Mouse (Mus musculus): ENCODE measurements at regions not wholly inside any gene's neighbourhood (a gene's known extent, or its start where the extent isn't known, plus 50 kb on each side); places are given as distances from the start of the nearest gene placed in this dataset.

GRCm38 (mm10) chr9:33571990-33572389, 913.7 kb upstream of the Kirrel3 start:
- H3K9ac ChIP-seq (replicated peaks; ENCODE audit: low read depth, low read length) = no peak overlapping the region
- 86% methylated on average over 2 of the region's 2 CpGs for WGBS
- no peaks in the 10 kb centered on the region for H3K36me3 ChIP-seq (ENCODE audit: control insufficient read depth, insufficient read depth, low read length)
- no peaks in the 10 kb centered on the region for H3K9me3 ChIP-seq (ENCODE audit: control insufficient read depth, low read depth, low read length)
- no peaks in the 10 kb centered on the region for H3K4me1 ChIP-seq (ENCODE audit: control insufficient read depth, insufficient read depth, low read length)
- no peak overlapping the region for H3K27ac ChIP-seq (ENCODE audit: low read length)
- no peak overlapping the region for H3K4me2 ChIP-seq (replicated peaks; ENCODE audit: low read depth, low read length)
- no peak overlapping the region for H3K4me3 ChIP-seq (ENCODE audit: low read depth, low read length)
- no peak for ATAC-seq (ENCODE audit: insufficient number of reproducible peaks, insufficient read depth, low FRiP score, low read depth)
- H3K27me3 ChIP-seq (ENCODE audit: control insufficient read depth, insufficient read depth, low read length) = no peaks in the 10 kb centered on the region

GRCm38 (mm10) chr9:33611511-33611910, 874.2 kb upstream of the Kirrel3 start:
- Histone ChIP-seq H3K4me2 (replicated peaks; ENCODE audit: low read depth, low read length) (no peak overlapping the region), H3K27me3 (ENCODE audit: control insufficient read depth, insufficient read depth, low read length) (no peaks in the 10 kb centered on the region), H3K9ac (replicated peaks; ENCODE audit: low read depth, low read length) (no peak overlapping the region), H3K4me1 (ENCODE audit: control insufficient read depth, insufficient read depth, low read length) (no peaks in the 10 kb centered on the region), H3K36me3 (ENCODE audit: control insufficient read depth, insufficient read depth, low read length) (no peaks in the 10 kb centered on the region), H3K27ac (ENCODE audit: low read length) (no peak overlapping the region), H3K4me3 (ENCODE audit: low read depth, low read length) (no peak overlapping the region), H3K9me3 (ENCODE audit: control insufficient read depth, low read depth, low read length) (no peaks in the 10 kb centered on the region)
- 75% methylated on average over 1 of the region's 1 CpGs for WGBS
- no peak for ATAC-seq (ENCODE audit: insufficient number of reproducible peaks, insufficient read depth, low FRiP score, low read depth)

- H3K9me3 ChIP-seq (ENCODE audit: control insufficient read depth, low read depth, low read length) = no peaks in the 10 kb centered on the region
- no peak overlapping the region for H3K4me3 ChIP-seq (ENCODE audit: low read depth, low read length)
- no peak overlapping the region for H3K9ac ChIP-seq (replicated peaks; ENCODE audit: low read depth, low read length)
- H3K36me3 ChIP-seq (ENCODE audit: control insufficient read depth, insufficient read depth, low read length) = no peaks in the 10 kb centered on the region
- H3K27me3 ChIP-seq (ENCODE audit: control insufficient read depth, insufficient read depth, low read length) = no peaks in the 10 kb centered on the region
- no peak for ATAC-seq (ENCODE audit: insufficient number of reproducible peaks, insufficient read depth, low FRiP score, low read depth)
- WGBS = 89% methylated on average over 1 of the region's 1 CpGs
- no peak overlapping the region for H3K27ac ChIP-seq (ENCODE audit: low read length)
- H3K4me2 ChIP-seq (replicated peaks; ENCODE audit: low read depth, low read length) = no peak overlapping the region
- H3K4me1 ChIP-seq (ENCODE audit: control insufficient read depth, insufficient read depth, low read length) = no peaks in the 10 kb centered on the region
Observed at GRCm38 (mm10) chr9:33624378-33624777, 861.3 kb upstream of the Kirrel3 start.

- Histone ChIP-seq H3K36me3 (ENCODE audit: control insufficient read depth, insufficient read depth, low read length) (no peaks in the 10 kb centered on the region), H3K27me3 (ENCODE audit: control insufficient read depth, insufficient read depth, low read length) (no peaks in the 10 kb centered on the region), H3K4me2 (replicated peaks; ENCODE audit: low read depth, low read length) (no peak overlapping the region), H3K27ac (ENCODE audit: low read length) (no peak overlapping the region), H3K9ac (replicated peaks; ENCODE audit: low read depth, low read length) (no peak overlapping the region), H3K4me1 (ENCODE audit: control insufficient read depth, insufficient read depth, low read length) (no peaks in the 10 kb centered on the region), H3K9me3 (ENCODE audit: control insufficient read depth, low read depth, low read length) (no peaks in the 10 kb centered on the region), H3K4me3 (ENCODE audit: low read depth, low read length) (no peak overlapping the region)
- 71% methylated on average over 6 of the region's 6 CpGs for WGBS
- ATAC-seq (ENCODE audit: insufficient number of reproducible peaks, insufficient read depth, low FRiP score, low read depth) = no peak
Observed at GRCm38 (mm10) chr9:33629731-33630473, 855.8 kb upstream of the Kirrel3 start.

- Histone ChIP-seq H3K9me3 (ENCODE audit: control insufficient read depth, low read depth, low read length) (no peaks in the 10 kb centered on the region), H3K4me2 (replicated peaks; ENCODE audit: low read depth, low read length) (no peak overlapping the region), H3K9ac (replicated peaks; ENCODE audit: low read depth, low read length) (no peak overlapping the region), H3K4me3 (ENCODE audit: low read depth, low read length) (no peak overlapping the region), H3K4me1 (ENCODE audit: control insufficient read depth, insufficient read depth, low read length) (no peaks in the 10 kb centered on the region), H3K27me3 (ENCODE audit: control insufficient read depth, insufficient read depth, low read length) (no peaks in the 10 kb centered on the region), H3K36me3 (ENCODE audit: control insufficient read depth, insufficient read depth, low read length) (no peaks in the 10 kb centered on the region), H3K27ac (ENCODE audit: low read length) (no peak overlapping the region)
- ATAC-seq (ENCODE audit: insufficient number of reproducible peaks, insufficient read depth, low FRiP score, low read depth) = no peak
- 87% methylated on average over 5 of the region's 5 CpGs for WGBS
Observed at GRCm38 (mm10) chr9:33662978-33663377, 822.7 kb upstream of the Kirrel3 start.

- H3K27ac ChIP-seq (ENCODE audit: low read length) = no peak overlapping the region
- no peak overlapping the region for H3K4me3 ChIP-seq (ENCODE audit: low read depth, low read length)
- 56% methylated on average over 1 of the region's 1 CpGs for WGBS
- H3K9me3 ChIP-seq (ENCODE audit: control insufficient read depth, low read depth, low read length) = no peaks in the 10 kb centered on the region
- H3K27me3 ChIP-seq (ENCODE audit: control insufficient read depth, insufficient read depth, low read length) = no peaks in the 10 kb centered on the region
- H3K36me3 ChIP-seq (ENCODE audit: control insufficient read depth, insufficient read depth, low read length) = no peaks in the 10 kb centered on the region
- ATAC-seq (ENCODE audit: insufficient number of reproducible peaks, insufficient read depth, low FRiP score, low read depth) = no peak
- H3K4me2 ChIP-seq (replicated peaks; ENCODE audit: low read depth, low read length) = no peak overlapping the region
- no peaks in the 10 kb centered on the region for H3K4me1 ChIP-seq (ENCODE audit: control insufficient read depth, insufficient read depth, low read length)
- H3K9ac ChIP-seq (replicated peaks; ENCODE audit: low read depth, low read length) = no peak overlapping the region
Observed at GRCm38 (mm10) chr9:33681129-33681528, 804.6 kb upstream of the Kirrel3 start.

GRCm38 (mm10) chr9:33691731-33692130, 794.0 kb upstream of the Kirrel3 start:
- H3K27ac ChIP-seq (ENCODE audit: low read length) = no peak overlapping the region
- H3K9ac ChIP-seq (replicated peaks; ENCODE audit: low read depth, low read length) = no peak overlapping the region
- ATAC-seq (ENCODE audit: insufficient number of reproducible peaks, insufficient read depth, low FRiP score, low read depth) = no peak
- H3K4me1 ChIP-seq (ENCODE audit: control insufficient read depth, insufficient read depth, low read length) = no peaks in the 10 kb centered on the region
- no peak overlapping the region for H3K4me3 ChIP-seq (ENCODE audit: low read depth, low read length)
- no peaks in the 10 kb centered on the region for H3K9me3 ChIP-seq (ENCODE audit: control insufficient read depth, low read depth, low read length)
- no peaks in the 10 kb centered on the region for H3K36me3 ChIP-seq (ENCODE audit: control insufficient read depth, insufficient read depth, low read length)
- H3K4me2 ChIP-seq (replicated peaks; ENCODE audit: low read depth, low read length) = no peak overlapping the region
- H3K27me3 ChIP-seq (ENCODE audit: control insufficient read depth, insufficient read depth, low read length) = no peaks in the 10 kb centered on the region
- WGBS = 77% methylated on average over 4 of the region's 4 CpGs

- Histone ChIP-seq H3K27me3 (ENCODE audit: control insufficient read depth, insufficient read depth, low read length) (no peaks in the 10 kb centered on the region), H3K4me2 (replicated peaks; ENCODE audit: low read depth, low read length) (no peak overlapping the region), H3K36me3 (ENCODE audit: control insufficient read depth, insufficient read depth, low read length) (no peaks in the 10 kb centered on the region), H3K4me1 (ENCODE audit: control insufficient read depth, insufficient read depth, low read length) (no peaks in the 10 kb centered on the region), H3K9ac (replicated peaks; ENCODE audit: low read depth, low read length) (no peak overlapping the region), H3K4me3 (ENCODE audit: low read depth, low read length) (no peak overlapping the region), H3K27ac (ENCODE audit: low read length) (no peak overlapping the region), H3K9me3 (ENCODE audit: control insufficient read depth, low read depth, low read length) (no peaks in the 10 kb centered on the region)
- ATAC-seq (ENCODE audit: insufficient number of reproducible peaks, insufficient read depth, low FRiP score, low read depth) = no peak
- WGBS = 86% methylated on average over 2 of the region's 2 CpGs
Observed at GRCm38 (mm10) chr9:33717614-33718013, 768.1 kb upstream of the Kirrel3 start.

GRCm38 (mm10) chr9:33724811-33725210, 760.9 kb upstream of the Kirrel3 start:
- 86% methylated on average over 1 of the region's 1 CpGs for WGBS
- Histone ChIP-seq H3K9ac (replicated peaks; ENCODE audit: low read depth, low read length) (no peak overlapping the region), H3K4me3 (ENCODE audit: low read depth, low read length) (no peak overlapping the region), H3K4me1 (ENCODE audit: control insufficient read depth, insufficient read depth, low read length) (no peaks in the 10 kb centered on the region), H3K36me3 (ENCODE audit: control insufficient read depth, insufficient read depth, low read length) (no peaks in the 10 kb centered on the region), H3K27ac (ENCODE audit: low read length) (no peak overlapping the region), H3K4me2 (replicated peaks; ENCODE audit: low read depth, low read length) (no peak overlapping the region), H3K9me3 (ENCODE audit: control insufficient read depth, low read depth, low read length) (no peaks in the 10 kb centered on the region), H3K27me3 (ENCODE audit: control insufficient read depth, insufficient read depth, low read length) (no peaks in the 10 kb centered on the region)
- no peak for ATAC-seq (ENCODE audit: insufficient number of reproducible peaks, insufficient read depth, low FRiP score, low read depth)

Data from stomach, embryonic 14.5 days (tissue).